ENCODE assay signal across 10 mouse cellular contexts in genomic region chr7:110189951-110190350, GRCm38 (mm10). TPM values are rescaled to one million over a fixed set of nuclear protein-coding genes. Genes with fewer than 3 reads are reported as not detected.
DNase-seq lines count a peak whose midpoint lies in the region; ATAC-seq and TF ChIP-seq lines count a peak whose summit lies in the region.
"Had no signal": no experiment of that assay in that cellular context is flagged by ENCODE, and none has a peak within 500 bp of the region (broad histone marks: within the 10 kb centered on the region; RNA-seq: fewer than 3 reads in every experiment).

No protein-coding gene starts in this region.

- intact Hi-C loops in left cerebral cortex, adult 2 months (cut with DNase I), result no loop called here

- no peak overlapping the region for H3K4me2 ChIP-seq in heart, embryonic 11.5 days
- H3K4me2 ChIP-seq in heart, embryonic 13.5 days, result no peak overlapping the region
- no peak overlapping the region for H3K4me2 ChIP-seq in kidney, postnatal 0 days (ENCODE audit: low read length)

- no peak overlapping the region for H3K4me3 ChIP-seq in heart, embryonic 11.5 days (ENCODE audit: low read depth, low read length)
- no peak overlapping the region for H3K4me3 ChIP-seq in heart, embryonic 13.5 days
- no peak overlapping the region for H3K4me3 ChIP-seq in kidney, postnatal 0 days (replicated peaks; ENCODE audit: low read depth, low read length)
- no peak overlapping the region for H3K4me3 ChIP-seq in small intestine, adult 2 months (ENCODE audit: low read depth, low read length)
- H3K4me3 ChIP-seq in left cerebral cortex, adult 2 months, result no peak overlapping the region
- H3K4me3 ChIP-seq: megakaryocyte, embryonic 14.5 days had no signal

- H3K9ac ChIP-seq in heart, embryonic 11.5 days (ENCODE audit: low read depth, low read length), result no peak overlapping the region
- H3K9ac ChIP-seq in heart, embryonic 13.5 days, result no peak overlapping the region
- H3K9ac ChIP-seq in kidney, postnatal 0 days (ENCODE audit: low read depth, low read length), result no peak overlapping the region

- TF ChIP-seq POLR2A in small intestine, adult 2 months (IDR thresholded peaks at IDR 0.05; ENCODE audit: low read depth, low read length), result no peak

- no peaks in the 10 kb centered on the region for H3K36me3 ChIP-seq in heart, embryonic 11.5 days (ENCODE audit: control insufficient read depth, insufficient read depth, low read length)
- no peaks in the 10 kb centered on the region for H3K36me3 ChIP-seq in heart, embryonic 13.5 days
- H3K36me3 ChIP-seq in kidney, postnatal 0 days (ENCODE audit: insufficient read depth, low read length), result no peaks in the 10 kb centered on the region
- no peaks in the 10 kb centered on the region for H3K36me3 ChIP-seq in small intestine, adult 2 months (ENCODE audit: control insufficient read depth, insufficient read depth, low read length)

- no peaks in the 10 kb centered on the region for H3K4me1 ChIP-seq in heart, embryonic 11.5 days (ENCODE audit: control insufficient read depth, insufficient read depth, low read length)
- H3K4me1 ChIP-seq in heart, embryonic 13.5 days, result no peaks in the 10 kb centered on the region
- H3K4me1 ChIP-seq in kidney, postnatal 0 days (replicated peaks; ENCODE audit: insufficient read depth, low read length), result no peaks in the 10 kb centered on the region
- H3K4me1 ChIP-seq in small intestine, adult 2 months (ENCODE audit: control insufficient read depth, insufficient read depth, insufficient read length, low read length), result peaks cover 12% of the 10 kb centered on the region; the same call in 1 of the 2 replicates

- no peaks in the 10 kb centered on the region for H3K9me3 ChIP-seq in heart, embryonic 11.5 days (replicated peaks; ENCODE audit: control insufficient read depth, low read length)
- H3K9me3 ChIP-seq in heart, embryonic 13.5 days, result no peaks in the 10 kb centered on the region
- no peaks in the 10 kb centered on the region for H3K9me3 ChIP-seq in kidney, postnatal 0 days (replicated peaks; ENCODE audit: low read length)
- H3K9me3 ChIP-seq: megakaryocyte, embryonic 14.5 days had no signal

- no peak for ATAC-seq in heart, embryonic 11.5 days (replicated peaks; ENCODE audit: insufficient number of reproducible peaks, low FRiP score, low TSS enrichment)
- ATAC-seq in heart, embryonic 13.5 days (ENCODE audit: extremely low read depth, insufficient number of reproducible peaks, low FRiP score, low TSS enrichment), result no peak
- ATAC-seq in kidney, postnatal 0 days (replicated peaks; ENCODE audit: low FRiP score, low read depth), result no peak; the same call in 1 of the 2 replicates

- peak; percentile 24 to 52 for DNase-seq in heart, adult 18-20 months
- DNase-seq in kidney, postnatal 0 days (ENCODE audit: low spot score), result peak; percentile 61
- no peak for DNase-seq in right cerebral cortex, adult 2 months (ENCODE audit: low spot score in 2 of 2)
- DNase-seq in left cerebral cortex, adult 2 months (ENCODE audit: extremely low spot score in 1 of 2, low spot score in 2 of 2), result no peak
- DNase-seq in thymus, postnatal 25 days, result no peak
- DNase-seq: cerebellum, adult 11-12 months had no signal

- no peaks in the 10 kb centered on the region for H3K27me3 ChIP-seq in heart, embryonic 11.5 days (ENCODE audit: control insufficient read depth, insufficient read depth, low read length)
- no peaks in the 10 kb centered on the region for H3K27me3 ChIP-seq in heart, embryonic 13.5 days (replicated peaks)
- no peaks in the 10 kb centered on the region for H3K27me3 ChIP-seq in kidney, postnatal 0 days (ENCODE audit: insufficient read depth, low read length)
- no peaks in the 10 kb centered on the region for H3K27me3 ChIP-seq in small intestine, adult 2 months (ENCODE audit: control insufficient read depth, insufficient read depth, low read length)
- H3K27me3 ChIP-seq: megakaryocyte, embryonic 14.5 days had no signal

- no peak overlapping the region for H3K27ac ChIP-seq in heart, embryonic 11.5 days (ENCODE audit: low read depth, low read length)
- peak overlapping the region; percentile 46; the same call in 1 of the 2 replicates for H3K27ac ChIP-seq in heart, embryonic 13.5 days (replicated peaks)
- H3K27ac ChIP-seq in kidney, postnatal 0 days, result peak overlapping the region; percentile 76
- H3K27ac ChIP-seq in small intestine, adult 2 months (ENCODE audit: insufficient read depth, low read depth, low read length), result peak overlapping the region; percentile 73
- H3K27ac ChIP-seq in left cerebral cortex, adult 2 months, result no peak overlapping the region

- WGBS in heart, embryonic 11.5 days (ENCODE audit: insufficient replicate concordance), result 54% methylated on average over 7 of the region's 7 CpGs
- 51% methylated on average over 7 of the region's 7 CpGs for WGBS in heart, embryonic 13.5 days
- WGBS in kidney, postnatal 0 days, result 21% methylated on average over 7 of the region's 7 CpGs
- WGBS in small intestine, adult 2 months, result 19% methylated on average over 7 of the region's 7 CpGs

- TF ChIP-seq CTCF in kidney, postnatal 0 days (IDR thresholded peaks at IDR 0.05; ENCODE audit: low read depth), result no peak
- TF ChIP-seq CTCF in small intestine, adult 2 months (IDR thresholded peaks at IDR 0.05; ENCODE audit: extremely low read depth, insufficient read length, insufficient replicate concordance, low read depth, low read length), result no peak
- no peak for TF ChIP-seq CTCF in left cerebral cortex, adult 2 months (IDR thresholded peaks at IDR 0.05)

RNA-seq across cellular contexts. Expression of gene Swap70, which starts 31.6 kb away (rescaled TPM):
- total RNA-seq in heart, adult 18-20 months (2021), result 10 to 100 TPM; 10.8 to 14.7 TPM
- polyA plus RNA-seq in heart, embryonic 11.5 days (2014; fragmentation: Nextera tagmentation; extraction: Ambion mirVana), result 14.4 and 18.8 TPM in 2 replicates
- 18.6 and 20.7 TPM in 2 replicates for polyA plus RNA-seq in heart, embryonic 13.5 days (2015; fragmentation: Nextera tagmentation; extraction: Ambion mirVana)
- polyA plus RNA-seq in kidney, postnatal 0 days (2015; fragmentation: Nextera tagmentation; extraction: Ambion mirVana), result 23.3 and 26.0 TPM in 2 replicates
- polyA plus RNA-seq in small intestine, adult 2 months (2012; rRNA removed), result 4.3 and 9.7 TPM in 2 replicates
- total RNA-seq in left cerebral cortex, adult 2 months (2021), result 10 to 100 TPM; 11.6 to 12.2 TPM

Comparison
In these comparisons a context has a peak if more than half of its experiments do, and no peak if none do; other contexts are left out.
1. H3K27ac ChIP-seq: peak in heart, embryonic 13.5 days (single experiment), kidney, postnatal 0 days (single experiment) and small intestine, adult 2 months (single experiment); none in heart, embryonic 11.5 days (single experiment) and left cerebral cortex, adult 2 months (single experiment).
2. DNase-seq: peak in heart, adult 18-20 months (2 of 2) and kidney, postnatal 0 days (single experiment); none in right cerebral cortex, adult 2 months (0 of 2), left cerebral cortex, adult 2 months (0 of 2) and thymus, postnatal 25 days (single experiment).